Mouse (Mus musculus): ENCODE results near the gene Dcp1b.

DNA sequence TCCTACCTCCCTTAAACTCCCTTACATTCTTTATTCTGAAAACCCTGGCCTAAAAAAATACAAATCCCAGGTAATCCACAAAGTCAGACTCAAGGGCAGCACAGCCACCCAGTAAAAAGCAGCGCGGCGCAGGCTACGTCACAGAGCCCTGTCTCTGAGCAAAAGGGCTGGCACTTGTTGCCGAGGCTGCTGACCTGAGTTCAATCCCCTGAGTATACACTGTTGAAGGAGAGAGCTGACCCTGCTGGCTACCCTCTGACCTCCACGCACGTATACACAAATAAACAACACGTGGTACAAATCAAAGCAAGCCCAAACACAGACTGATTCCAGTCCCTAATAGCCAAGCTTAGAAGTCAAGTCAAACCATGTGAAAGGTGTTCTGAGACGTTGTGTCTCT lies 19.1 kb downstream of the Dcp1b start:
- TF ChIP-seq EP300 (IDR thresholded peaks at IDR 0.05) (no peak), CTCF (IDR thresholded peaks at IDR 0.05) (no peak)
